Comparison of ENCODE assay signal across 20 mouse cellular contexts in genomic region chr2:107552569-107552968, GRCm38 (mm10).
"Had no signal": no experiment of that assay in that cellular context is flagged by ENCODE, and none has a peak within 500 bp of the region (broad histone marks: within the 10 kb centered on the region; RNA-seq: fewer than 3 reads in every experiment).

No protein-coding gene starts in this region.

- DNase-seq: kidney, adult 2 months; kidney, postnatal 10 days; kidney, postnatal 36 days; left cerebral cortex, postnatal 4 days; lung, adult 18-20 months; lung, postnatal 10 days; lung, postnatal 36 days; retina, postnatal 1 day; right cerebral cortex, postnatal 25 days; spleen, adult 18-20 months; thymus, adult 18-20 months; thymus, postnatal 36 days had no signal

- H3K4me2 ChIP-seq: kidney, embryonic 15.5 days; limb, embryonic 12.5 days; limb, embryonic 15.5 days; liver, embryonic 11.5 days; lung, embryonic 15.5 days had no signal

- H3K36me3 ChIP-seq: kidney, embryonic 15.5 days; limb, embryonic 12.5 days; limb, embryonic 15.5 days; lung, embryonic 15.5 days had no signal

- H3K9me3 ChIP-seq: kidney, embryonic 15.5 days; limb, embryonic 12.5 days; limb, embryonic 15.5 days; lung, embryonic 15.5 days; megakaryocyte, embryonic 14.5 days had no signal

- H3K27ac ChIP-seq: kidney, embryonic 15.5 days; limb, embryonic 12.5 days; limb, embryonic 15.5 days; liver, embryonic 14.5 days; lung, embryonic 15.5 days had no signal

- H3K4me1 ChIP-seq: kidney, embryonic 15.5 days; limb, embryonic 12.5 days; limb, embryonic 15.5 days; lung, embryonic 15.5 days; megakaryocyte, embryonic 14.5 days had no signal

- H3K27me3 ChIP-seq: kidney, embryonic 15.5 days; limb, embryonic 12.5 days; limb, embryonic 15.5 days; lung, embryonic 15.5 days; megakaryocyte, embryonic 14.5 days had no signal

- H3K9ac ChIP-seq: kidney, embryonic 15.5 days; limb, embryonic 12.5 days; limb, embryonic 15.5 days; liver, embryonic 14.5 days; lung, embryonic 15.5 days had no signal

- H3K4me3 ChIP-seq: kidney, embryonic 15.5 days; limb, embryonic 12.5 days; limb, embryonic 15.5 days; lung, embryonic 15.5 days; megakaryocyte, embryonic 14.5 days had no signal

- ATAC-seq: intestine, postnatal 0 days had no signal
